Mouse (Mus musculus): ENCODE data around the gene Galnt2. TPM values are rescaled to one million over a fixed set of nuclear protein-coding genes. Genes with fewer than 3 reads are reported as not detected.

Galnt2 gene
- polyA plus RNA-seq, 1 experiment from 2014 or later = 38.6 TPM

DNA sequence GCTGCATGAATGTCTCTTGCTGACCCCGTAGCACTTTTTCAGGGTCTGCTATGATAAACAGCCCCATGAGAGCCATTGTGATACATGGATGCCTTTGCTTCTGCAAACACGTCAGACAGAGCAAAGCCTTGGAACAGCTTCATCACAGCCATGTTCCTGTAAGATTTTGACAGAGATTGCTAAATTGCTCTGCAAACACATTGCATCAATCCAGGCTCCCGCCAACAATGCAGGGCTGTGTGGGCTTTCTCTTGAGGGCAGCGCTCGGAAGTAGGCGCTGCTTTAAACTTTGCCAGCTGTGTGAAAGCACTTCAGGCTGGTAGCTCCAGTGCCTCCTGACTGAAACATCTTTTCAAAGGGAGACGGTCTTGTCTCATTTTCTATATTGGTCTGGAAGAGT is 30.8 kb upstream of the Galnt2 start:
- H3K27me3 ChIP-seq = no peaks in the 10 kb centered on the region; the same call in 1 of the 2 replicates
- 66% methylated on average over 7 of the region's 7 CpGs for WGBS
- H3K4me2 ChIP-seq = no peak overlapping the region
- no peaks in the 10 kb centered on the region for H3K9me3 ChIP-seq (replicated peaks)
- no peak for ATAC-seq
- H3K27ac ChIP-seq = no peak overlapping the region
- no peak overlapping the region for H3K4me3 ChIP-seq
- H3K9ac ChIP-seq = no peak overlapping the region
- no peaks in the 10 kb centered on the region for H3K36me3 ChIP-seq (ENCODE audit: poor library complexity, severe bottlenecking)
- H3K4me1 ChIP-seq = peaks cover 7% of the 10 kb centered on the region

DNA sequence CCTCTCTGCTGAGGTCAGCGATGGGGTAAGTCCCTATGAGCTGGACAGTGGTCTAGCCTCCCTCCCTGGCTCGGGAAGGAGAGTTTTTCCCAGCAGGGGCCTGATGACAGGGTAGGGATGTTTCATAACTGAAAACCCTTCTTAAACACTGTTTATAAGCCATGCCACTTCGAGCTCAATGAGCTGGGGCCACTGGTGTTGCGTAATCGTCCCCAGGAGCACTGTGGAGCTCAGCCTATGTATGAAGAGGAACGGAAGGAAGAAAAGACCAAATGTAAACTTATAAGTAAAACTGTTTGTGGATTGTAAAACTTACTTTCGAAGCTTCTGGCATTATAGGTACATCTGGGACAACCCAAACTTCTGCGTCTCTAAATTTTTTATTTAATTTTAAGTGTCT is 29.5 kb upstream of the Galnt2 start:
- Histone ChIP-seq H3K4me3 (no peak overlapping the region), H3K4me1 (peaks cover 4% of the 10 kb centered on the region), H3K9me3 (replicated peaks) (no peaks in the 10 kb centered on the region), H3K27me3 (no peaks in the 10 kb centered on the region; the same call in 1 of the 2 replicates), H3K4me2 (no peak overlapping the region), H3K9ac (no peak overlapping the region), H3K36me3 (ENCODE audit: poor library complexity, severe bottlenecking) (no peaks in the 10 kb centered on the region), H3K27ac (no peak overlapping the region)
- no peak for ATAC-seq
- WGBS = 88% methylated on average over 8 of the region's 8 CpGs

DNA sequence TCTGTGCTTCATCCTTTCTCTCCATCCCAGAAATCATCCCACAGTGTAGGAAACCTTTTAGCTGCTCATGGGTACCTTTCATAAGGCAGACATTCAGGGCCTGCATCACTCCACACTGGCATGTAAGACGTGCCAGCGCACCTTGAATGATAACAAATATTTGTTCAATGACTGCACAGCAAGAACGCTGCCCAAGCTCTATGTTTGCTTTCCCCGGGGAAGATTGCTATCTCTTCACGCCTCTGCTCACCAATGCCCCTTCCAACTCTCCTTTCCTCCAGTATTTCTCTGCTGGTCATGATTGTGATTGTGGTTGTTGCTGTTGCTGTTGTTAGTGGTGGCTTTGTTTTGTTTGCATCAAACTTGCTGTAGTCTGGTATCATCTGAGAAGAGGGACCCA is 28.3 kb upstream of the Galnt2 start:
- Histone ChIP-seq H3K36me3 (ENCODE audit: poor library complexity, severe bottlenecking) (no peaks in the 10 kb centered on the region), H3K27me3 (no peaks in the 10 kb centered on the region; the same call in 1 of the 2 replicates), H3K4me2 (no peak overlapping the region), H3K9me3 (replicated peaks) (no peaks in the 10 kb centered on the region), H3K4me1 (no peaks in the 10 kb centered on the region), H3K27ac (no peak overlapping the region), H3K9ac (no peak overlapping the region), H3K4me3 (no peak overlapping the region)
- 93% methylated on average over 5 of the region's 5 CpGs for WGBS
- ATAC-seq = no peak

DNA sequence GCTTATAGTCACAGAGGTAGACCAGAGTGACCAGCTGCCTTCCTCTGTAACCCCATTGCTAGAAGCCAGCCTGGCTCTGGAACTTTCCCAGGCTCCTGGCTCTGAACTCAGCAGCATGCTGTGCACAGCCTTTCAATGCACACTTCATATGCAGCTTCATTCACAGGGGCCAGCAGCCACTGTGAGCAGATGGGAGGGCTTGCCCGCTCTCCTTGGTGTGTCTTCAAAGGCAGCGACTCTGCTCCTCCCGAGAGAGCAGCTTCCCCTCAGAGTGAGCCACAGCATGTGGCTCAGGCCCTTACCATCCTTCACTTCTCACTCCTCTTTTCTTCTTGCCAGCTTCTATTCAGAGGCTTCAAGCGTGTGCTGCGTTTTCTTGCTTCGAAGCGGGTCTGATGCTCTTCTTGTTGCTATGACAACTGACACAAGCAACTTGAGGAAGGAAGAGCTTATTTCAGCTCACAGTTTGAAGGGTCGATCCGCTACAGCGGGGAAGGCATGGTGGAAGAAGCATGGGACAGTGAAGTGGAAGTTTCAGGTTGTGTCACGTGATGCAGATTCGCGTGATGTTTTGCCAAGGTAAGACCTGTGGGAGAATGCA is 27.1 kb upstream of the Galnt2 start:
- H3K4me3 ChIP-seq = no peak overlapping the region
- H3K4me2 ChIP-seq = no peak overlapping the region
- H3K9me3 ChIP-seq (replicated peaks) = no peaks in the 10 kb centered on the region
- H3K9ac ChIP-seq = no peak overlapping the region
- H3K27ac ChIP-seq = no peak overlapping the region
- 58% methylated on average over 13 of the region's 13 CpGs for WGBS
- peak; percentile 55 for ATAC-seq
- H3K4me1 ChIP-seq = no peaks in the 10 kb centered on the region
- H3K27me3 ChIP-seq = no peaks in the 10 kb centered on the region; the same call in 1 of the 2 replicates
- H3K36me3 ChIP-seq (ENCODE audit: poor library complexity, severe bottlenecking) = no peaks in the 10 kb centered on the region

DNA sequence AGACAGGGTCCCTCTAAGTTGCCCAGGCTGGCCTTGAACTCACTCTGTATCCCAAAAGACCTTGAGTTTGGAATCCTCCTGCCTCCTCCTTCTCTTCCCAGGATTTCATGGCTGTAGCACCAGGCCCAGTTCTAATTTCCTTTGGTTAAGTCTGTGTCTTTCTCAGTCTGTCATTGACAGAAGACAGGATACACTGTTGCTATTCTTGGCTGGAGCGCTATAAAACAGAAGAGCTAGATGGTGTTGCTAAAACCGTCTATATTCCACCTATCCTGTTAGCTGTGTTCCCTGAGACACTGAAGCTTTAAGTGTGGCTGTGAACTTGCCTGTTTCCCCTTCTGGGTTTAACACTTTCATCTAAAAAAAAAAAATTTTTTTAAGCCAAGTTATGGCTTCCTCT is 19.0 kb upstream of the Galnt2 start:
- Histone ChIP-seq H3K4me3 (no peak overlapping the region), H3K4me2 (no peak overlapping the region), H3K27ac (no peak overlapping the region), H3K4me1 (no peaks in the 10 kb centered on the region), H3K27me3 (no peaks in the 10 kb centered on the region), H3K9ac (no peak overlapping the region), H3K9me3 (replicated peaks) (no peaks in the 10 kb centered on the region), H3K36me3 (ENCODE audit: poor library complexity, severe bottlenecking) (no peaks in the 10 kb centered on the region)
- 89% methylated on average over 2 of the region's 2 CpGs for WGBS
- ATAC-seq = no peak

DNA sequence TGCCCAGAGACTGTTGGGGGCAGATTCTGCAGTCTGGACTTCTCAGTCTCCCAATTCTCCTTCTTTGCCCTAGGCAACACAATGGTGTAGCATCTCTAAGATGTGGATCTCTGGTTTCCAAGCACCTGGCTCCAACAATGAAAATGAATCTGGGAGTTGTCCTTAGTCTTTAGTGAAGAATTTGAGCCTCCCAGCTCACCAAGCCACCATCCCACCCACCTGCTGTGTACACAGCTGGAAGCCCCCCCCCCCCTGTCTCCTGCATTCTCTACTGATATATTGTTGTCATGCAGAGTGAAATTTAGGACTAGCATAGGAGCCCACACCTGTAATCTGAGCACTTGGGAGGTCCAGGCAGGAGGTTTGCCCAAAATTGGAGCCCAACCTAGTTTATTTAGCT is 14.2 kb upstream of the Galnt2 start:
- no peaks in the 10 kb centered on the region for H3K27me3 ChIP-seq
- no peak overlapping the region for H3K27ac ChIP-seq
- H3K4me3 ChIP-seq = no peak overlapping the region
- no peaks in the 10 kb centered on the region; the same call in 1 of the 2 replicates for H3K4me1 ChIP-seq
- no peak overlapping the region for H3K4me2 ChIP-seq
- no peaks in the 10 kb centered on the region for H3K36me3 ChIP-seq (ENCODE audit: poor library complexity, severe bottlenecking)
- no peak overlapping the region for H3K9ac ChIP-seq
- H3K9me3 ChIP-seq (replicated peaks) = no peaks in the 10 kb centered on the region
- ATAC-seq = no peak

DNA sequence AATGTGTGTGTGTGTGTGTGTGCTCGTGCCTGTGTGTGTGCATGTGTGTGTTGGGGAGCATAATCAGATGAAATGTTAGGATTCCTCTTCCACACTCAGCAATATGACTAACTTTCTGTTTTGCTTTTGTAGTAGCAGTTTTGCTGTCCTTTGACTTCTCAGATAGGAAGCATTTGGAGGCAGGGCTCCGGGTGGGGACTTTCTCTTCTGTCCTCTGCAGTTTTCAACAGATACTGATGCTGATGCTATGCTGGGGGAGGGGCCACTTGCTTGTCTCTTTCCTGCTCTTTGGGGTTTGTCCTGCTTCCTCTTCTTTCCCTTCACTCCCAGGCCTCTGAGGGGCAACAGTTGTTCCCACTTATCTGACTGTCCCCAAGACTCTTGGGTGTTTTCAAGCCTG is 1.3 kb upstream of the Galnt2 start:
- H3K4me2 ChIP-seq = no peak overlapping the region
- WGBS = 77% methylated on average over 2 of the region's 2 CpGs

DNA sequence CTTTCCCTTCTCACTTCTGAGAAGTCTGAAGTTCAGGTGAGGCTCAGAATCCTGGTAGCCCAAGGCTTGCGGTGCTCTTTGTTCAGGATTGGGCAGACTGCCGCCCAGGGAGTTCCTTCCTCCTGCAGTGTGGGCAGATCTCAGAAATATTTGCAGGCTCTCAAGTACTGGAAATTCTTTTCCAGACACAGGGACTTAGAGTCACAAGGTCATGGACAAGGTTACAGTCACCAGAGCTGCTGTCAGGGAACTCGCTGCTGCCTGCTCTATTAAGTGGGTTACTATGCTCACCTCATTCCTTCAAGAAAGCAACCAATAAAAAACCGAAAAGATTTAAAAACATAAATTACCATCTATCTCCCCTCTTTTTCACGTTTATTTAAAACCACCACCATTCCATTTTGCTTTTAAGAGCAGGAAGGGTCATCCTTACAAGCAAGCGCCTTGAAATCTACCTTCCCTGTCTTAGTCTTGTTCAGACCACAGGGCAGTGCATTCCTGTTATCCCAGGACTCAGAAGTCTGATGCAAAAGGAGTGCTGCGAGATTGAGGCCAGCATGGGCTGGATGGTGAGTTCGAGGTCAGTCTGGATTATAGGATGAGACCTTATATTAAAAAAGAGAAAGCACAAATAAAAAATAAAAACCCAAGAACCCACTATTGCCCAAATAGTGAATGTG is 555 bp upstream of the Galnt2 start:
- Histone ChIP-seq H3K4me1 (peaks cover 36% of the 10 kb centered on the region), H3K4me2 (peak overlapping the region; percentile 98), H3K27ac (0 out of 2 replicates have a peak overlapping the region, but pooled peaks have one; percentile 6), H3K4me3 (peak overlapping the region; percentile 93), H3K27me3 (no peaks in the 10 kb centered on the region), H3K36me3 (ENCODE audit: poor library complexity, severe bottlenecking) (no peaks in the 10 kb centered on the region), H3K9ac (peak overlapping the region; percentile 93), H3K9me3 (replicated peaks) (no peaks in the 10 kb centered on the region)
- ATAC-seq = peak; percentile 50
- 57% methylated on average over 8 of the region's 8 CpGs for WGBS

More for the DNA sequence above, 1.3 kb upstream of the Galnt2 start:
- Histone ChIP-seq H3K4me3 (no peak overlapping the region), H3K4me1 (peaks cover 30% of the 10 kb centered on the region), H3K36me3 (ENCODE audit: poor library complexity, severe bottlenecking) (no peaks in the 10 kb centered on the region), H3K9ac (no peak overlapping the region), H3K27me3 (no peaks in the 10 kb centered on the region), H3K9me3 (replicated peaks) (no peaks in the 10 kb centered on the region), H3K27ac (no peak overlapping the region)
- ATAC-seq = no peak

DNA sequence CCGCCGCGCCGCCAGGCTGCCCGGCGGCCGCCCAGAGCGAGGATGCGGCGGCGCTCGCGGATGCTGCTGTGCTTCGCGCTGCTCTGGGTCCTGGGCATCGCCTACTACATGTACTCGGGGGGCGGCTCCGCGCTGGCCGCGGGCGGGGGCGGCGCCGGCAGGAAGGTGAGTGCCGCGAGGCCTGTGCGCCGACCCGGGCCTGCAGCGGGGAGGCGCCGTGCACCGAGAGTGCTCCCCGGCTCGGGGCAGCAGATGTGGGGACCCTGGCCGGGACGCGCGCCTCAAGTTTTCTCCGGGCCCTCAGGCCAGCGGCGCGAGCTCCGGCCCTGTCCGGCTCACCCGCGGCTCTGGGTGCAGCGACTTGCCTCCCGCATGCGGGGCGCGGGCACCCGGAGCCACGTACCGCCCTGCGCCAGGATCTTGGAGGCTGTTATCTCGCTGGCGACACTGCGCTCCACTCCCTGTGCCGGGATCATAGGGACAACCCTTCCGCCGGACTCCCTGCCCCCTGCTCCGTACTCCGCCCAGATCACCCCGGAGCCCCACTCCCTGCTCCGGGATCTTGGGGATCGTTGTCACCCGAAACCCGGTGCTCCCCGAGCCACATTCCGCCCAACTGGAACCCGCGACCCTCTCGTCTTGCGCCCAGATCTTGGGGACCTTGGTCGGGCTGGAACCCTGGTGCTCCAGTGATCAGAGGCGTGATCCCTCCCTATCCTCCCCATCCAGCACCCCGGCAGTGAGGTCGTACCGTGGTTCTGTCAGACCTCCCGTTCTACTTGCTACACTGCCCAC is 491 bp downstream of the Galnt2 start:
- Histone ChIP-seq H3K9ac (peak overlapping the region; percentile 93), H3K36me3 (ENCODE audit: poor library complexity, severe bottlenecking) (no peaks in the 10 kb centered on the region), H3K27me3 (no peaks in the 10 kb centered on the region), H3K4me3 (peak overlapping the region; percentile 93), H3K4me2 (peak overlapping the region; percentile 98), H3K9me3 (replicated peaks) (no peaks in the 10 kb centered on the region), H3K4me1 (peaks cover 36% of the 10 kb centered on the region), H3K27ac (peak overlapping the region; percentile 68)
- WGBS = under 1% methylated on average over 73 of the region's 83 CpGs
- peak; percentile 84 for ATAC-seq

DNA sequence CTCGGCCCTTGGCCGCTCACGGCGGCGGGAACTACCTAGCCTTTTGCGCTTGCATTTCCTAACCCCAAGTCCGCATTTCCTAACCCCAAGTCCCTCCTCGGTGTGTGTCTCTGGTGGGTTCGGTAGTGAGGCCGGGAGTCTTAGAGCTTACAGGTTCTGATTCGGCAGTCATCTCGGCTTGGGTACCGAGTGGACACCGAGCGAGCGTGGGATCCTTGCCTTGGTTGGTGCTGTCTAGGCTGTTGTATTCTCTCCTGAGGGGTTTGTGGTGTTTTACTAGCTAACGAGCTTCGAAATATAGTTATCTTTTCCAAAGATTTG is 1.0 kb downstream of the Galnt2 start:
- WGBS = 2% methylated on average over 18 of the region's 18 CpGs
- ATAC-seq = no peak

DNA sequence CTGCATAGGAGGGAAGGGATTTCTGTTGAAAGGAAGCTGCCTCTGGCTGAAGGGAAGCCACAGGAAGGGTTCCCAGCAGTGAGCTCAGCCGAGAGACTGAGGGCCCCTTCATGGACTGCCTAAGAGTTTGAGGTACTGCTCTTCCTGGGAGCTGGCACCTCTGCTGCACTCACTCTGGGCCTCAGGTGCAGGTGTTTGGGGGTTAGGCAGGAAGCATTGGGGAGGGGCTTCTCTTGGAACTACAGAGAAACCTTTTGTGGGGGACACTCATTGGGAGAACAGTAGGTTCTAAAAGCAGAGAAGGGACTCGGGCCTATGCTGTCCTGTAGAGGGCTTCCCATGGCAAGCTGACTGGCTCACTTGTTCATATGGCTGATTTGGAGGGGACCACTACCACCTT is 3.3 kb downstream of the Galnt2 start:
- Histone ChIP-seq H3K36me3 (ENCODE audit: poor library complexity, severe bottlenecking) (no peaks in the 10 kb centered on the region), H3K27ac (no peak overlapping the region), H3K9me3 (replicated peaks) (no peaks in the 10 kb centered on the region), H3K4me1 (peaks cover 51% of the 10 kb centered on the region), H3K9ac (0 out of 2 replicates have a peak overlapping the region, but pooled peaks have one; percentile 14), H3K4me3 (no peak overlapping the region), H3K27me3 (no peaks in the 10 kb centered on the region), H3K4me2 (0 out of 2 replicates have a peak overlapping the region, but pooled peaks have one; percentile 1)
- WGBS = 50% methylated on average over 2 of the region's 2 CpGs
- ATAC-seq = no peak

More for the DNA sequence above, 1.0 kb downstream of the Galnt2 start:
- Histone ChIP-seq H3K9ac (peak overlapping the region; percentile 93), H3K36me3 (ENCODE audit: poor library complexity, severe bottlenecking) (no peaks in the 10 kb centered on the region), H3K9me3 (replicated peaks) (no peaks in the 10 kb centered on the region), H3K27ac (no peak overlapping the region), H3K4me1 (peaks cover 36% of the 10 kb centered on the region), H3K4me2 (peak overlapping the region; percentile 98), H3K4me3 (peak overlapping the region; percentile 93), H3K27me3 (no peaks in the 10 kb centered on the region)

DNA sequence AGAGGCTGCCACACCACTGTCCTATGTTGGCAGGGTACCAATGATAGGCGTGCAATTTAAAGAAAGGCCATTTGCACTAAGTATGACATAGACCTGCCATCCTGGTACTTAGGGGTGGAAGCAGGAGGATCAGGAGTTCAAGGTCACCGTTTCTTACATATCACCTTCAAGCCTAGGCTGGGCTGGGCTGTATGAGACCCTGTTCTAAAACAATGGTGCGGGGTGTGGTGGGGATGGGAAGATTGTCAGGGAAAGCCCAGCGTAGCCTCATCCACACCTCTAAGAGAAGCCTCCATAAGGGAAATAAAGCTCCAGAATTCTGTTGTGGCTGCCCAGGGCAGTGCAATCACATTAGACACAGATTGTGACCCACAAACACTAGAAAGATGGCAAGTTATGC is 4.3 kb downstream of the Galnt2 start:
- Histone ChIP-seq H3K9ac (no peak overlapping the region), H3K27me3 (no peaks in the 10 kb centered on the region), H3K4me2 (no peak overlapping the region), H3K9me3 (replicated peaks) (no peaks in the 10 kb centered on the region), H3K27ac (no peak overlapping the region), H3K4me1 (peaks cover 61% of the 10 kb centered on the region), H3K4me3 (no peak overlapping the region), H3K36me3 (ENCODE audit: poor library complexity, severe bottlenecking) (no peaks in the 10 kb centered on the region)
- 94% methylated on average over 4 of the region's 4 CpGs for WGBS
- ATAC-seq = no peak
